Mouse (Mus musculus) lung, embryonic 14.5 days (tissue): ENCODE results near the gene Adgrl3. TPM values are rescaled to one million over a fixed set of nuclear protein-coding genes. Genes with fewer than 3 reads are reported as not detected.
A peak's percentile ranks its signal among the peaks of the same experiment; 100 is the strongest.

Experiments used
- ATAC-seq: fragments of 200-750 bp; cut with Nextera tagmentation; 2 replicates; pipeline ENCODE4 v1.8.0; 2017; ENCODE audit warnings: mild to moderate bottlenecking, moderate TSS enrichment, moderate library complexity; ENCODE audit not compliant: insufficient read depth
- DNase-seq: peaks from one replicate; pipeline ENCODE4 v3.0.0-alpha.2; 2015
- H3K27ac ChIP-seq: fragments of 300-500 bp; sonication (generic); 2 replicates; pipeline ENCODE4 v1.5.1; 2014; ENCODE audit warnings: low read depth, mild to moderate bottlenecking, moderate library complexity
- H3K27me3 ChIP-seq: fragments of 300-500 bp; sonication (generic); 2 replicates; pipeline ENCODE4 v1.6.1; 2014; ENCODE audit warnings: low read length, control low read depth; ENCODE audit not compliant: insufficient read depth
- H3K36me3 ChIP-seq: fragments of 300-500 bp; sonication (generic); 2 replicates; pipeline ENCODE4 v1.6.1; 2014; ENCODE audit warnings: control low read depth; ENCODE audit not compliant: insufficient read depth
- H3K4me1 ChIP-seq: fragments of 300-500 bp; sonication (generic); 2 replicates; pipeline ENCODE4 v1.6.1; 2014; ENCODE audit warnings: antibody characterized with exemption, control low read depth; ENCODE audit not compliant: insufficient read depth
- H3K4me2 ChIP-seq: fragments of 300-500 bp; sonication (generic); 2 replicates; pipeline ENCODE4 v1.6.1; 2014; ENCODE audit warnings: mild to moderate bottlenecking
- H3K4me3 ChIP-seq: fragments of 300-500 bp; sonication (generic); 2 replicates; pipeline ENCODE4 v1.5.1; 2014; ENCODE audit warnings: low read depth, low read length
- H3K9ac ChIP-seq: fragments of 300-500 bp; sonication (generic); 2 replicates; pipeline ENCODE4 v1.6.1; 2014
- H3K9me3 ChIP-seq: fragments of 300-500 bp; sonication (generic); 2 replicates; pipeline ENCODE4 v1.6.1; 2016; ENCODE audit warnings: low read depth, low read length, control low read depth
- CTCF ChIP-seq: IDR thresholded peaks from 2 replicates; pipeline ENCODE4 v1.5.1; 2016; ENCODE audit warnings: antibody characterized with exemption, low read depth
- WGBS: fragments of 180-500 bp; shearing (Covaris S2); extraction: QIAGEN DNeasy Blood & Tissue Kit; methylation state at CpG from one replicate; pipeline ENCODE4 v1.1.7; 2014; 5-methylcytosine and 5-hydroxymethylcytosine counted together
- polyA plus RNA-seq: library from polyadenylated mRNA; unstranded; fragments of >200 nt; fragmentation: Nextera tagmentation; extraction: Ambion mirVana; gene quantifications from 2 replicates; pipeline ENCODE4 v1.2.1, GENCODE M21; 2014

Adgrl3 gene
- polyA plus RNA-seq, 1 experiment from 2014 or later, result 19.6 TPM

DNA sequence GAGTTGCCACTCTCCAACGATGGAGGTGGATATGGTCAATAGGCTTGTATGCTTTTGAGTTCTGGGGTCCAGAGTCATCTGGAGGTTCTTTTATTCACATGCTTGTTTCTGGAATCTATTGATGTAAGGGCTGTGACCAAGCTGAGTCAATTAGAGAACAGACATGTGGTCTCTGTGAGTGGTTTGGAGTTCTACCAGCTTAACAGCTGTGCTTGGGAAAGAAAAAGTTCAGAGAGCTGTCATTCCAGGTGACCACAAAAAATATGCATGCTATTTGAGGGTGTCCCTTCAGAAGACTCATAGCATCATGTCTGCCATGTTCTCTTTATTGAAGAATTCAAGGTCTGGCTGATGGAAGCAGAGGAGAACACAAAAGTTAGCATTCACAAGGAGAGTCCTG is 53.9 kb downstream of the Adgrl3 start:
- Histone ChIP-seq H3K4me2 (no peak overlapping the region), H3K9ac (no peak overlapping the region), H3K4me1 (no peaks in the 10 kb centered on the region), H3K36me3 (no peaks in the 10 kb centered on the region), H3K27ac (no peak overlapping the region), H3K9me3 (no peaks in the 10 kb centered on the region), H3K4me3 (no peak overlapping the region), H3K27me3 (no peaks in the 10 kb centered on the region)
- no peak for TF ChIP-seq CTCF
- no peak for ATAC-seq
- 84% methylated on average over 1 of the region's 1 CpGs for WGBS
- DNase-seq, result no peak

DNA sequence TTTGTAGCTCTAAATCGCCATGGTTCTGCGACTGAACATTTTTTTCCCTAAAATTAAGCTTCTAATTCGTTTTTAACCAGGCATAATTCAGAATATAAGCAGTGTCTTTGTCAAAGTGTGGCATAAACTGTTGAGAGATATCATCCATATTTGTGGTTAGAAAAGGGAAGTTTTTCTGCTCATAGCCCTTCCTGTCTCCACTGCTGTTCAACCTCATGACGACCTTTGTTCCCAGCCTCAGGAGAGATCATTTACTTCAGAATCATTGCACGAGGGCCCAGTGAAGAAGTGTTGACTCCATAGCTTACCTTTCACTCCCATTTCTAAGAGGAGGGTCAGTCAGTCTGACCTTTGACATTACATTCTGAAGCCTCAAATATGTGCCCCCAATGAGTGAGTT is 56.4 kb downstream of the Adgrl3 start:
- H3K36me3 ChIP-seq, result no peaks in the 10 kb centered on the region
- no peak overlapping the region for H3K9ac ChIP-seq
- DNase-seq (no peak), ATAC-seq (no peak)
- H3K4me2 ChIP-seq, result no peak overlapping the region
- 65% methylated on average over 5 of the region's 5 CpGs for WGBS
- no peaks in the 10 kb centered on the region for H3K9me3 ChIP-seq
- no peak overlapping the region for H3K27ac ChIP-seq
- H3K27me3 ChIP-seq, result no peaks in the 10 kb centered on the region
- TF ChIP-seq CTCF, result no peak
- H3K4me3 ChIP-seq, result no peak overlapping the region
- H3K4me1 ChIP-seq, result no peaks in the 10 kb centered on the region

DNA sequence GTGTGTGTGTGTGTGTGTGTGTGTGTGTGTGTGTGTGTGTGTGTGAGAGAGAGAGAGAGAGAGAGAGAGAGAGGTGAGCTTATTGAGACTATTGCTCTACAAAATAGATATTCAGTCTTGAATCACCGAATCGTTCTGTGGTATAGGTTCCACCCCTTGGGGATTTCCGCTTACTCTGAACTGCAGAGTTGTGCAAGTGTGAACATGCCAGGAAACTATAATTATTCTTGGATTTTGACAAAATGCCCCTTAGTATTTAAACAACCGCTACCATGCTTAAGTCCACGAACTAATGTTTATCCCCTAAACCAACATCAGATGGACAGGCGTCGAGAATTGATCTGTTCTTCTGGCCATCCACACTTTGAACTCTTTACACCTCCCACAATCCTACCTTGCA is 57.1 kb downstream of the Adgrl3 start:
- H3K9ac ChIP-seq, result no peak overlapping the region
- no peak overlapping the region for H3K4me2 ChIP-seq
- H3K27me3 ChIP-seq, result no peaks in the 10 kb centered on the region
- no peak overlapping the region for H3K27ac ChIP-seq
- H3K4me1 ChIP-seq, result no peaks in the 10 kb centered on the region
- WGBS, result 80% methylated on average over 7 of the region's 7 CpGs
- H3K9me3 ChIP-seq, result no peaks in the 10 kb centered on the region
- no peaks in the 10 kb centered on the region for H3K36me3 ChIP-seq
- no peak overlapping the region for H3K4me3 ChIP-seq
- no peak for ATAC-seq
- no peak for TF ChIP-seq CTCF
- no peak for DNase-seq

DNA sequence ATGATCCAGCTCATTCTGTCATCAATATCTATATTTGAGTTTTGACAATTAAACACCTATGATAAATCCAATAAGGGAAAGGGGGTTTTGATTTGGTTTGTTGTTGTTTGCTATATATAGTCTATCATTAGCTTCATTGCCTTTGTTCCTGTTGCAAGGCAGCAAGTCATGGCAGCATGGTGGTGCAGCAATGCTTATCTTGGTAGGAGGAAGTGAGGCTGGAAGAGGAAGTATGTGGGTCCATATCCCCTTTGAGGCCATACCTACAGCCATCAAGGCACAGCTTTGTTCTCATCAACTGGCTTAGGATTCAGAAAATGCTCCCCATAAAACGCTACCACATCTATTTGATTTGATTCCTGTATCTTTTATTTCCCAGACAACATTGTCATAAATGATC is 58.1 kb downstream of the Adgrl3 start:
- Histone ChIP-seq H3K4me2 (no peak overlapping the region), H3K9ac (no peak overlapping the region), H3K4me3 (no peak overlapping the region), H3K27ac (no peak overlapping the region), H3K9me3 (no peaks in the 10 kb centered on the region), H3K4me1 (no peaks in the 10 kb centered on the region), H3K36me3 (no peaks in the 10 kb centered on the region), H3K27me3 (no peaks in the 10 kb centered on the region)
- ATAC-seq (no peak), DNase-seq (no peak)
- 88% methylated on average over 1 of the region's 1 CpGs for WGBS
- TF ChIP-seq CTCF, result no peak

DNA sequence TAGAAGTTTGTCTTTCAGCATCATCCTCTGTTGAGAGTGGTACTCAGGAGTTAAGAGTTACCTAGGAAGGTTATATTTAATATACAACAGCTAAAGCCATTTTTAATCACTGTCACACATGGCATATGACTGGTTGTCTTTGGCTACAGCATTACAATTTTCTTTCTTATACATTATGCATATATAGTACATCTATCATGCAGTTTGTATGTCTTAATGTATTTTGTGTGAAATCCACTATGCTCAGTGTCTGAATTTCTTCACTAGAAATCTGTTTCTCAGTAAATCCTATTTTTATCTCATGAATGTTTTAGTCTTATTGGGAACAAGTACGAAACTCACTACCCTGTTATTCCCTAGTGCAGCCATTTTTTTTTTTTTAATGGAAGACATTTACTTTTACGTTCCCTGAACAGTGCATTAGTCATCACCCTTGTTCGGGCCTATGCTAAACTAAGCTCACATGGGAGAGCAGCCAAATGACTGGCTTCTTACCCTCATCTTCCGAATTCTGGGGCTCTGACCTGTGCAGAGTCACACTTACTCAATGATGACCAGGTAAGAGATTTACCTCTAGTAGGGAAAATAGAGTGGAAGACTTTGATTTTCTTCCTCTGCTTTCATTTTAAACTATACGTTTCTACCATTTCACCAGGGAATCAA is 63.9 kb downstream of the Adgrl3 start:
- ATAC-seq, result no peak
- no peak overlapping the region for H3K27ac ChIP-seq
- no peak overlapping the region for H3K4me2 ChIP-seq
- no peak for DNase-seq
- no peaks in the 10 kb centered on the region for H3K27me3 ChIP-seq
- H3K4me1 ChIP-seq, result no peaks in the 10 kb centered on the region
- no peaks in the 10 kb centered on the region for H3K36me3 ChIP-seq
- H3K9me3 ChIP-seq, result no peaks in the 10 kb centered on the region
- 75% methylated on average over 5 of the region's 5 CpGs for WGBS
- TF ChIP-seq CTCF, result no peak
- no peak overlapping the region for H3K9ac ChIP-seq
- H3K4me3 ChIP-seq, result no peak overlapping the region

DNA sequence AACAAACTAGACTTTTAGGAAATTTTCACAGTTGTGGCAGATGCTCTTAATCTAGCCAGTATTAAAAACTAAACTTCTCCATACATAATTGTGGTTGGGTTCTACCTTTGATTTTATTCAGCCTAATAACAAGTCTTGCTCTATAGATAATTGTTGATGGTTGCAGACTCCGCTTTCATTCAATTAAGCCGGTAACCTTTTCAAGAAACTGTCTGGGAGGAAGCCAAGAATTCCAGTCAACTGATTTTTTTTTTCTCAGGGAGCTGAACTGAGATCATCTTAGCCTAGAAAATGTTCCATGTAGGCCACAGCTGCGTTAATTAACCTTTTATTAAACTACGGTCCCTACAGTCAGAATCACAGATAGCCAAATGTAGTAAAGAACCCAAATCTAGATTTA is 65.2 kb downstream of the Adgrl3 start:
- Histone ChIP-seq H3K9ac (no peak overlapping the region), H3K9me3 (no peaks in the 10 kb centered on the region), H3K27me3 (no peaks in the 10 kb centered on the region), H3K4me3 (no peak overlapping the region), H3K4me2 (no peak overlapping the region), H3K36me3 (no peaks in the 10 kb centered on the region), H3K27ac (no peak overlapping the region), H3K4me1 (no peaks in the 10 kb centered on the region)
- peak; percentile 52 for DNase-seq
- TF ChIP-seq CTCF, result no peak
- WGBS, result 53% methylated on average over 4 of the region's 4 CpGs
- no peak for ATAC-seq

DNA sequence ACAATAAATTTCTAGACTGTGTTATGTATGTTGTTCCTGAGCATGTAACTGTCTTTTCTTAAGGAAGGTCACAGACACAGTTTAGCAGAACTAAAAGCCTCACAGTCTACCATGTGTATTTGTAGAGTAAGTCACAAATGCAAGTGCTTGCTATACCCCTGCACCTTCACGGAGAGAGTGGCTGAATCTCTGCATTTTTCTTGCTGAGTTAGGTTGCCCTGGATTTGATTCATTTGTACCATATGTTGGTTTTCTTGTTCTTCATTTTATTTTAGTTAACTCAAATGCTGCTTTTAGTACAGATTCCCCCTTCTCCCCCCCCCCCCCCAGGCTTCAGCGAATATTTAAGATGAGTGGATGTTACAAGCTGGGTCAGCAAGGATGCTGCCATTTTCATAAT is 68.7 kb downstream of the Adgrl3 start:
- H3K4me3 ChIP-seq, result no peak overlapping the region
- ATAC-seq, result no peak
- no peak for TF ChIP-seq CTCF
- no peak overlapping the region for H3K4me2 ChIP-seq
- H3K4me1 ChIP-seq, result no peaks in the 10 kb centered on the region
- no peak overlapping the region for H3K27ac ChIP-seq
- DNase-seq, result no peak
- H3K27me3 ChIP-seq, result no peaks in the 10 kb centered on the region
- H3K9ac ChIP-seq, result no peak overlapping the region
- no peaks in the 10 kb centered on the region for H3K9me3 ChIP-seq
- 76% methylated on average over 2 of the region's 2 CpGs for WGBS
- H3K36me3 ChIP-seq, result no peaks in the 10 kb centered on the region

DNA sequence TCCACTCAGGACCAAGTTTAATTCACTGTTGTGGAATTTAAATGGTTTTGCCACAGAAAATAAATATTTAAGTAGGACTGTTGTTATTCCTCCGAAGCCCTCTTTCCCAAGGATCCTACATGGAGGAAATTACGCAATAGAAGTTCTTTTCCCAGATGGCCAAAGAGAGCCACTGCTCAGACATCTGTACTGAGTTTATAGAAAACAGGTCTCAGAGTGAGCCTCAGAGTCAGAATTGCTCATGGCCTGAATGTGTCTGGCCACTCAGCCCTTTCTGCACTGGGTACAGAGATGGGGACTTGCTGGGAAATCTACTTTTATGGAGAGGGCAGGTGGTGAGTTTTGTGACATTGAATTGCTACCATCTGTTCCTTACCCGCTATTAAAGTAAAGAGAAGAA is 74.7 kb downstream of the Adgrl3 start:
- Histone ChIP-seq H3K36me3 (no peaks in the 10 kb centered on the region), H3K9ac (no peak overlapping the region), H3K9me3 (no peaks in the 10 kb centered on the region), H3K4me3 (no peak overlapping the region), H3K27me3 (no peaks in the 10 kb centered on the region), H3K27ac (no peak overlapping the region), H3K4me1 (no peaks in the 10 kb centered on the region), H3K4me2 (no peak overlapping the region)
- peak; percentile 28 for DNase-seq
- no peak for TF ChIP-seq CTCF
- WGBS, result 52% methylated on average over 3 of the region's 3 CpGs
- no peak for ATAC-seq
